In the genomic region with DNA sequence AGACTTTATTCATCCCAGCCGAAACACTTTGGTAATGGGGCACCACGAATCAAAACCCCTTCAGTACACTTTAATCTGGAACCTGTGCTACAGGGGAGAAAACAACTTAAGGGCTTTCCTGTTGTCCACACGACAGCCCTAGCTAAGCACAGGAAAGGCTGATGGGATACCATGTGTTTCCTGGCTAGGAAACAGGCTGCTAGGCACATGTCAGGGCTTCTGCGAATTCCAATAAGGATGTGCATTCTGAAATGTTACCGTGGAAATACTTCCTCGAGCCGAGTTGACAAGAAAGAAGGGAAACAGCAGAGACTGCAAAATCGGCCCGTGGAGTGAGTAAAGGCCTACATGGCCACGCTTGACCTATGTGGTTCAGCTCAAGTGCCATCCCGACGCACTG, we compare ENCODE assay signal across 12 mouse cellular contexts. TPM values are rescaled to one million over a fixed set of nuclear protein-coding genes. Genes with fewer than 3 reads are reported as not detected.
DNase-seq lines count a peak whose midpoint lies in the region; ATAC-seq and TF ChIP-seq lines count a peak whose summit lies in the region.
"Had no signal": no experiment of that assay in that cellular context is flagged by ENCODE, and none has a peak within 500 bp of the region (broad histone marks: within the 10 kb centered on the region; RNA-seq: fewer than 3 reads in every experiment).

No protein-coding gene starts in this region.

- no peaks in the 10 kb centered on the region for H3K27me3 ChIP-seq in heart, embryonic 13.5 days (replicated peaks)
- H3K27me3 ChIP-seq in heart, embryonic 12.5 days (replicated peaks): no peaks in the 10 kb centered on the region
- H3K27me3 ChIP-seq in lung, postnatal 0 days (replicated peaks; ENCODE audit: insufficient read depth, low read length): no peaks in the 10 kb centered on the region
- H3K27me3 ChIP-seq in stomach, embryonic 15.5 days (replicated peaks): no peaks in the 10 kb centered on the region

- TF ChIP-seq CTCF in lung, postnatal 0 days (IDR thresholded peaks at IDR 0.05): no peak

- H3K4me3 ChIP-seq in heart, embryonic 13.5 days: no peak overlapping the region
- no peak overlapping the region for H3K4me3 ChIP-seq in heart, embryonic 12.5 days
- no peak overlapping the region for H3K4me3 ChIP-seq in lung, postnatal 0 days (ENCODE audit: low read depth, low read length)
- H3K4me3 ChIP-seq in stomach, embryonic 15.5 days (replicated peaks): no peak overlapping the region

- H3K9ac ChIP-seq in heart, embryonic 13.5 days: no peak overlapping the region
- H3K9ac ChIP-seq in heart, embryonic 12.5 days: no peak overlapping the region
- no peak overlapping the region for H3K9ac ChIP-seq in lung, postnatal 0 days (replicated peaks; ENCODE audit: low read depth)
- no peak overlapping the region for H3K9ac ChIP-seq in stomach, embryonic 15.5 days
- H3K9ac ChIP-seq: liver, embryonic 14.5 days had no signal

- ATAC-seq in heart, embryonic 13.5 days (ENCODE audit: extremely low read depth, insufficient number of reproducible peaks, low FRiP score, low TSS enrichment): no peak
- ATAC-seq in heart, embryonic 12.5 days (ENCODE audit: insufficient number of reproducible peaks, low FRiP score): no peak
- ATAC-seq in lung, postnatal 0 days: peak; percentile 54; the same call in 1 of the 2 replicates
- ATAC-seq in stomach, embryonic 15.5 days (ENCODE audit: insufficient read depth, low FRiP score, low read depth): no peak

- WGBS in heart, embryonic 13.5 days: 71% methylated on average over 12 of the region's 12 CpGs
- 76% methylated on average over 12 of the region's 12 CpGs for WGBS in heart, embryonic 12.5 days
- 70% methylated on average over 12 of the region's 12 CpGs for WGBS in lung, postnatal 0 days
- 83% methylated on average over 12 of the region's 12 CpGs for WGBS in stomach, embryonic 15.5 days

- TF ChIP-seq EP300 in lung, postnatal 0 days (IDR thresholded peaks at IDR 0.05): no peak

- DNase-seq in lung, postnatal 0 days (ENCODE audit: low spot score): peak; percentile 36
- no peak for DNase-seq in lung, adult 18-20 months
- peak; percentile 58 for DNase-seq in kidney, adult 9 months
- no peak for DNase-seq in layer of hippocampus, adult 18-20 months (ENCODE audit: low spot score in 2 of 2)
- no peak for DNase-seq in testis, postnatal 10 days (ENCODE audit: low spot score)
- DNase-seq: adrenal gland, postnatal 10 days; cerebellum, adult 9-10 months; thymus, postnatal 4 days had no signal

- no peak overlapping the region for H3K4me2 ChIP-seq in heart, embryonic 13.5 days
- no peak overlapping the region for H3K4me2 ChIP-seq in heart, embryonic 12.5 days
- no peak overlapping the region for H3K4me2 ChIP-seq in lung, postnatal 0 days (replicated peaks; ENCODE audit: low read depth, low read length)
- no peak overlapping the region for H3K4me2 ChIP-seq in stomach, embryonic 15.5 days

- peaks cover 63% of the 10 kb centered on the region for H3K36me3 ChIP-seq in heart, embryonic 13.5 days
- H3K36me3 ChIP-seq in heart, embryonic 12.5 days: peaks cover 57% of the 10 kb centered on the region
- no peaks in the 10 kb centered on the region; the same call in 1 of the 2 replicates for H3K36me3 ChIP-seq in lung, postnatal 0 days (ENCODE audit: insufficient read depth, low read length)
- H3K36me3 ChIP-seq in stomach, embryonic 15.5 days: peaks cover 22% of the 10 kb centered on the region; the same call in 1 of the 2 replicates

- H3K4me1 ChIP-seq in heart, embryonic 13.5 days: peaks cover 14% of the 10 kb centered on the region
- peaks cover 19% of the 10 kb centered on the region for H3K4me1 ChIP-seq in heart, embryonic 12.5 days (replicated peaks)
- H3K4me1 ChIP-seq in lung, postnatal 0 days (ENCODE audit: insufficient read depth, low read depth, low read length): no peaks in the 10 kb centered on the region
- H3K4me1 ChIP-seq in stomach, embryonic 15.5 days: no peaks in the 10 kb centered on the region

- H3K27ac ChIP-seq in heart, embryonic 13.5 days (replicated peaks): peak overlapping the region; percentile 61
- no peak overlapping the region for H3K27ac ChIP-seq in heart, embryonic 12.5 days (ENCODE audit: poor library complexity, severe bottlenecking)
- peak overlapping the region; percentile 57 for H3K27ac ChIP-seq in lung, postnatal 0 days (ENCODE audit: low read length)
- 0 out of 2 replicates have a peak overlapping the region, but pooled peaks have one; percentile 31 for H3K27ac ChIP-seq in stomach, embryonic 15.5 days
- H3K27ac ChIP-seq: liver, embryonic 14.5 days had no signal

- no peaks in the 10 kb centered on the region for H3K9me3 ChIP-seq in heart, embryonic 13.5 days
- 0 out of 2 replicates have a peak, but pooled peaks cover 2% of the 10 kb centered on the region for H3K9me3 ChIP-seq in heart, embryonic 12.5 days (replicated peaks)
- H3K9me3 ChIP-seq in lung, postnatal 0 days (ENCODE audit: low read length): no peaks in the 10 kb centered on the region
- no peaks in the 10 kb centered on the region for H3K9me3 ChIP-seq in stomach, embryonic 15.5 days

RNA-seq across cellular contexts. Expression of gene Cfdp1, which starts 34.1 kb away (rescaled TPM):
- 132 and 142 TPM in 2 replicates for polyA plus RNA-seq in heart, embryonic 13.5 days (2015; fragmentation: Nextera tagmentation; extraction: Ambion mirVana)
- polyA plus RNA-seq in heart, embryonic 12.5 days (2016; fragmentation: Nextera tagmentation; extraction: Ambion mirVana): 144 and 149 TPM in 2 replicates
- 93.9 and 102 TPM in 2 replicates for polyA plus RNA-seq in lung, postnatal 0 days (2015; fragmentation: Nextera tagmentation; extraction: Ambion mirVana)
- polyA plus RNA-seq in stomach, embryonic 15.5 days (2015; fragmentation: Nextera tagmentation; extraction: Ambion mirVana): 195 and 208 TPM in 2 replicates
- 10 to 100 TPM; 79.3 to 82.7 TPM for total RNA-seq in layer of hippocampus, adult 18-20 months (2021)

RNA-seq across cellular contexts. Expression of gene Tmem170, which starts 56.5 kb away (rescaled TPM):
- 3.4 and 3.8 TPM in 2 replicates for polyA plus RNA-seq in heart, embryonic 13.5 days (2015; fragmentation: Nextera tagmentation; extraction: Ambion mirVana)
- 4.4 and 4.8 TPM in 2 replicates for polyA plus RNA-seq in heart, embryonic 12.5 days (2016; fragmentation: Nextera tagmentation; extraction: Ambion mirVana)
- polyA plus RNA-seq in lung, postnatal 0 days (2015; fragmentation: Nextera tagmentation; extraction: Ambion mirVana): 10.5 and 11.3 TPM in 2 replicates
- 12.8 and 13.3 TPM in 2 replicates for polyA plus RNA-seq in stomach, embryonic 15.5 days (2015; fragmentation: Nextera tagmentation; extraction: Ambion mirVana)
- total RNA-seq in layer of hippocampus, adult 18-20 months (2021): 1 to 10 TPM; 4.0 to 4.8 TPM

Comparison
In these comparisons a context has a peak if more than half of its experiments do, and no peak if none do; other contexts are left out.
1. DNase-seq: peak in lung, postnatal 0 days (single experiment) and kidney, adult 9 months (single experiment); none in lung, adult 18-20 months (0 of 2), layer of hippocampus, adult 18-20 months (0 of 2) and testis, postnatal 10 days (single experiment).